Mouse (Mus musculus) heart, adult 2 months (tissue): ENCODE data around the gene Tnnt1.

Experiments used
- CTCF ChIP-seq: fragments of 200-600 bp; IDR thresholded peaks from 2 replicates; pipeline ENCODE4 v1.8.1; 2022; ENCODE audit warnings: antibody characterized with exemption, mild to moderate bottlenecking, moderate library complexity
- EP300 ChIP-seq: fragments of 200-500 bp; IDR thresholded peaks from 2 replicates; pipeline ENCODE4 v1.6.1; 2011; ENCODE audit warnings: low read depth, low read length, control low read depth; ENCODE audit not compliant: insufficient read depth

- no peak for TF ChIP-seq CTCF
- TF ChIP-seq EP300, result no peak
Observed at GRCm38 (mm10) chr7:4500892-4501471, 15.2 kb downstream of the Tnnt1 start.
